Mouse (Mus musculus): Measurements from ENCODE around the gene Aatk.

Gene Aatk

GRCm38 (mm10) chr11:120052274-120052673 lies 5.3 kb upstream of the Aatk start:
- no peak for DNase-seq (ENCODE audit: low spot score in 2 of 2)

DNA sequence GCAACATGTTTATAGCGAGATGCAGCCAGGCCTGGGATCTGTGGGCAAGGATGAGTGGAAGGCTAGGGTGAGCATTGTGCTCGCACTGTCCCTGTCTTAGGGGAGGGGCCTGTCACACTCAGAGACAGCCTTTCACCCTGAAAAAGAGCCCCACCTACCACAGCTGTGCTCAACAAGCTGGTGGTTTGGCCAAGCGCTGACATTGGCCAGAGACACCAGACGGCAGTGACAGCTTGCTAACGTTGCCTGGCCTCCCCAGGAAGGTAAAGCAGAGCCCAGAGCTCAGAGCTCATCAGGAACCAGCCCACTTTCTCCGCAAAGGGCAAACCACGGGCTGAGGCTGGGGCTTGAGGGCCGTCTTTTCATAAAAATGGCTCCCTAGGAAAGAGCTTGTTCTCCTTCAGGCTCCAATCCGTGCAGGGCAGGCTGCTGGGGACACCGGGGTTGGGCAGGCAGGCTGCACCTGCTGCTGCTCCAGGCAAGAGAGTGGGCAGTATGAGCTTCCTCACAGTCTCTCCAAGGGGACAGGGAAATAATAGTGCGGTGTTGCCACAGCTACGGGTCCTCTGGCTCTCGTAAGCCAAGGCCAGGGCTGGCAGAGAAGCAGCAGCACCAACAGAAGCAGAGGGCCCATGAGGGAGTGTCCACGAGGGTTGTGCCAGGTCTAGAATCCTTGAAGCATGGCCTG lies 4.3 kb upstream of the Aatk start:
- no peak for DNase-seq (ENCODE audit: low spot score in 2 of 2)

- DNase-seq (ENCODE audit: low spot score in 2 of 2) = no peak
Measured at GRCm38 (mm10) chr11:120049067-120049466, 2.1 kb upstream of the Aatk start.

- DNase-seq (ENCODE audit: low spot score in 2 of 2) = peak in 1 of 2 experiments; percentile 40
Measured at GRCm38 (mm10) chr11:120048252-120048556, 1.2 kb upstream of the Aatk start.

- DNase-seq (ENCODE audit: low spot score in 2 of 2) = no peak
Measured at GRCm38 (mm10) chr11:120047531-120048251, 724 bp upstream of the Aatk start.

- DNase-seq (ENCODE audit: low spot score in 2 of 2) = no peak
Measured at GRCm38 (mm10) chr11:120045839-120046552, 971 bp downstream of the Aatk start.

GRCm38 (mm10) chr11:120045341-120045740 lies 1.6 kb downstream of the Aatk start:
- no peak for DNase-seq (ENCODE audit: low spot score in 2 of 2)

GRCm38 (mm10) chr11:120042141-120042838 lies 4.7 kb downstream of the Aatk start:
- no peak for DNase-seq (ENCODE audit: low spot score in 2 of 2)

- DNase-seq (ENCODE audit: low spot score in 2 of 2) = peak in 1 of 2 experiments; percentile 60
Measured at GRCm38 (mm10) chr11:120041191-120042123, 5.5 kb downstream of the Aatk start.

- peak; percentile 66 to 72 for DNase-seq (ENCODE audit: low spot score in 2 of 2)
Measured at GRCm38 (mm10) chr11:120040440-120040839, 6.5 kb downstream of the Aatk start.

DNA sequence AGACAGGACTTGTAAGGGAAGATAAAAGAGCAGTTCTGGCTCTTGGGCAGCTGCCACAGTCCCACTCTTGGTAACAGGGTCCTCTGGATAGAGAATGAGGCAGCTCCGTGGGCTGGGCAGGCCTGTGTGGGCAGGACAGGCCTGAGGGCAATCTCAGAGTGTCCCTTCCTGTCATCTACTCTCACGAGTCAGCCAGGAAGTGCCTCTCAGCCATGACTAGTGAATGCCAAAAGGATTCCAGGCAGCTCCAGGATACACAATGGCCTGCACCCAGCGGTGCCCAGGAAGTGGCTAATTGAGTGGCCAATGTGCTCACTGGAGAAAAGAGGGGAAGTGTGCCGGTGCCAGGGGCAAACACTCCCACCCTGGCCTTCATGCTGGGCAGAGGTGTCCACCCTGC lies 7.4 kb downstream of the Aatk start:
- DNase-seq (ENCODE audit: low spot score in 2 of 2) = no peak

GRCm38 (mm10) chr11:120034762-120035161 lies 12.2 kb downstream of the Aatk start:
- DNase-seq (ENCODE audit: low spot score in 2 of 2) = no peak

GRCm38 (mm10) chr11:120034306-120034705 lies 12.7 kb downstream of the Aatk start:
- no peak for DNase-seq (ENCODE audit: low spot score in 2 of 2)

GRCm38 (mm10) chr11:120033473-120033872 lies 13.5 kb downstream of the Aatk start:
- DNase-seq (ENCODE audit: low spot score in 2 of 2) = no peak

DNA sequence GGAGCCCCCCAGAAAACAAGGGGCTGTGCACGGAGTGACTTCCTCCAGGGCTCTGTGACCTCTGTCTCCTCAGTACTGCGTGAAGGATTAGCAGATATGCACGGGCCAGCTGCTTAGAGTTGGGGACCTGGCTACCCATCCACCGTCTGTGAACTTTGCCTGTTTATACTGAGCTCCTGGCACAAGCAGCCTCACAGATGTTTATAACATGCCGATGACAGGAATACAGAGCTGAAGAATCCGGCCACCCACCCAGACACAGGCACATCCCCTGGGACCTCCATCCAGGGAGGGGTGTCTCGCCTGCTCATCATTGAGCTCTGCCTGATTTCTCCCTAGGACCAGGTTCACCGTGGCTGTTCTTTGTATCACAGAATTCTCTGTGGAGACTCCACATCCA lies 14.9 kb downstream of the Aatk start:
- DNase-seq (ENCODE audit: low spot score in 2 of 2) = no peak

DNA sequence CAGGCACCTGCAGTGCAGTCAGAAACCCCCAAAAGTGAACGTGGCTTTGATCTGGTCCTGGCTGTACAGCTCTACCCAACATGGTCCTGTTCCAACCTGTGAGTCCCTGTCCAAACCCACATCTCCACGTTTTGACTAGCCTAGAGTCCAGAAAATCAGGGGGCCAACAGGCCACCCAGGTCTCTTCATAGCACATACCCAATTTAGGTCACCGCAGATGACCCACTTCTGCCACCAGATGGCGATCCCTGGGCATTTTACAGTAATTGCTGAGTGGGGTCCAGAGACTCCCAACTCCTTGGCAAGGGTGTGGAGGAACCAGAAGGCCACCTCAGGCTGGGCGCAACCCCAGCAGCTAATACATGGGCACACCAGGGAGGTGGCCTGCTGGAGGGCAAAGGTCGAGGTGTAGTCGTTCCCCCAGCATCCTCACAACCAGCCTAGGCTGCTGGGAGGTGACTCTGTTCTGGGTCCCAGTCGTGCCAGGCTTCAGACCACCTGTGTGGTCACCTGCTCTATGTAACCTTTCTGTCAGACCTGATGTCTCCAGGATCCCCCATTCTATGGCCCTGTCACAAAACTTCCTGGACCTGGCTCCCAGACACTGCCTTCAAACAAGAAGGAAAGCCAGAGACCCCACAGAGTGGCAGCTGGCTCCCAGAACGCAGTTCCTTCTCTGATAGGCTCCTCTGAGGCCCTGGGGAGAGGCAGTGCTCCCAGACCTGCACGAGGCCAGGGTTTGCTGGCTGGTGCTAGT lies 16.6 kb downstream of the Aatk start:
- DNase-seq (ENCODE audit: low spot score in 2 of 2) = no peak

GRCm38 (mm10) chr11:120029431-120030144 lies 17.4 kb downstream of the Aatk start:
- DNase-seq (ENCODE audit: low spot score in 2 of 2) = no peak

DNA sequence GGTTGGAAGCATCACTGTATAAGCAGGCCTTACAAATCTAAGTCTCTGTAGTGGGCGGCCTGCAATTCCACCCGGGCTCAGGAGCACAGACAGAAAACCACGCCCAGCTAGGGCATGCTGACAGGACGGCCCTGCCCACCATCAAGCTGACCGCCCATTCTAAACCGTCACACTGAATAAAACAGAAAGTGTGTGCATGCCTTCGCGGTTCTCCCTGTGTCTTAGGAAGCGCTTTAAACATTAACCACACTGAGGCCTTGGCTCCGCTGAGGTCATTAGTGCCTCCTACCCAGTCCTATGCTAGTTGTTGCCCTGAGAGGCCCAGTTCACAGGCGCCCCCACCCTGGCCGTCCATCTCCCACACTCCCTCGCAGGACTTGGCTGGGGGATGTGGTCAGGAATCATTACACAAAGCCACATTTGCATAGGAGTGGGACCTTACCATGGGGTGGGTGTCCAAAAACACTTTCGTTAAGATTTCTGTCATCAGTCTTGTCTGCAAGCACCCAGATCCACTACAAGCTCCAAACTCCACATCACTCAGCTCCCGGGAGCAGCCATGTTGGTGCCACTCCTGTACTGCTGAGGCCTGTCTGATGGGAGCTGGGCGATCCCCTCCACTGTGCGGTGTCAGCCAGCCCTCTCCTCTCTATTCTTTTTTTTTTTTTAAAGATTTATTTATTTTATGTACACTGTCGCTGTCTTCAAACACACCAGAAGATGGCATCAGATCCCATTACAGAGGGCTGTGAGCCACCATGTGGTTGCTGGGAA lies 18.5 kb downstream of the Aatk start:
- DNase-seq (ENCODE audit: low spot score in 2 of 2) = no peak

DNA sequence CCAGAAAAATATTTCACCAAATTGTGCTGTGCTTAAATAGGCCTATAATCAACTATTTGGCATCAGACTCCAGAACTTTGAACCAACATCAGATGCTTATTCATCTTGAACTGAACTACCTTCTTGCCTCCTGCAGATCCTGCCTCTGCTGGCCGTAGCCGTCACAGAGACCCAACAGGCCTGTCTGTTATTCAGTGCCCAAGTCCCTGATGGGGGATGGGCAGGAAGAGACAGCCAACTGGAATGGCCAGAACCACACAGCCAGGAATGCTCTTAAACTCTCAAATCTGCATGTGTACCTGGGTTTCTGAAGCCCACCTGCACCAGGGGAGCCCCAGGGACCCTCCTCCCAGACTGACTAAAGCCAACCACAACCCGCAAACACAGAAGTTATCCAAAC lies 20.0 kb downstream of the Aatk start:
- no peak for DNase-seq (ENCODE audit: low spot score in 2 of 2)
